Mouse (Mus musculus): ENCODE data around the gene Ubac2.

GRCm38 (mm10) chr14:122000346-122001105, 122.1 kb downstream of the Ubac2 start:
- no peak for TF ChIP-seq GATA1 (IDR thresholded peaks at IDR 0.05; ENCODE audit: low read length)
- no peak for TF ChIP-seq TAL1 (IDR thresholded peaks at IDR 0.05; ENCODE audit: low read length)
